Mouse (Mus musculus) layer of hippocampus, adult 8-10 months (tissue): Measurements from ENCODE around the gene Rpp40. TPM values are rescaled to one million over a fixed set of nuclear protein-coding genes. Genes with fewer than 3 reads are reported as not detected.

Experiments
- DNase-seq, 2 experiments: peaks; one replicate each; pipeline ENCODE4 v3.0.0; 2022; ENCODE audit warnings: low spot score in 2 of 2
- total RNA-seq, 4 experiments: library from RNA; stranded (reverse); gene quantifications; 2 replicates each; pipeline ENCODE4 v1.2.4; 2022

Rpp40 gene
- total RNA-seq, 4 experiments from 2014 or later, result 5.5 to 9.1 (median 7.6) TPM

- DNase-seq, result no peak
Observed at GRCm38 (mm10) chr13:35852851-35853575, 53.1 kb downstream of the Rpp40 start.

GRCm38 (mm10) chr13:35851581-35851980 is 54.6 kb downstream of the Rpp40 start:
- DNase-seq, result no peak

- DNase-seq, result no peak
Observed at GRCm38 (mm10) chr13:35848694-35849093, 57.5 kb downstream of the Rpp40 start.

- DNase-seq, result no peak
Observed at GRCm38 (mm10) chr13:35845306-35845705, 60.9 kb downstream of the Rpp40 start.

Other genes with a start within 250 kb of the Rpp40 start
- 10 to 100 TPM; 19.3 to 33.4 (median 25.7) TPM for gene Cdyl, start 246.5 kb downstream of the Rpp40 start, total RNA-seq
- gene Ppp1r3g, start 52.5 kb upstream of the Rpp40 start, total RNA-seq, result 10 to 100 TPM in 1 of 4 experiments, 1 to 10 TPM in 3; 8.7 to 10.9 (median 9.6) TPM
- 10 to 100 TPM; 31.9 to 45.2 (median 36.4) TPM for gene Fars2, start 211.1 kb upstream of the Rpp40 start, total RNA-seq
- gene Lyrm4, start 211.2 kb upstream of the Rpp40 start, total RNA-seq, result 10 to 100 TPM; 19.2 to 21.0 (median 19.7) TPM